Mouse (Mus musculus): ENCODE measurements at regions not wholly inside any gene's neighbourhood (a gene's known extent, or its start where the extent isn't known, plus 50 kb on each side); places are given as distances from the start of the nearest gene placed in this dataset.

GRCm38 (mm10) chr2:116444163-116444562 lies 378.5 kb upstream of the Meis2 start:
- Histone ChIP-seq H3K27ac (ENCODE audit: low read depth, low read length) (no peak overlapping the region), H3K4me3 (ENCODE audit: low read depth, low read length) (no peak overlapping the region), H3K9ac (ENCODE audit: low read depth, low read length) (no peak overlapping the region), H3K36me3 (ENCODE audit: control insufficient read depth, insufficient read depth, low read length) (no peaks in the 10 kb centered on the region), H3K9me3 (ENCODE audit: control insufficient read depth, low read length) (no peaks in the 10 kb centered on the region), H3K4me2 (no peak overlapping the region), H3K4me1 (replicated peaks; ENCODE audit: control insufficient read depth, insufficient read depth, low read length) (no peaks in the 10 kb centered on the region), H3K27me3 (replicated peaks; ENCODE audit: control insufficient read depth, insufficient read depth, low read length) (no peaks in the 10 kb centered on the region)
- ATAC-seq (replicated peaks; ENCODE audit: low FRiP score) (no peak), DNase-seq (ENCODE audit: low spot score) (no peak)

GRCm38 (mm10) chr2:116440252-116440651 lies 374.6 kb upstream of the Meis2 start:
- no peaks in the 10 kb centered on the region for H3K4me1 ChIP-seq (replicated peaks; ENCODE audit: control insufficient read depth, insufficient read depth, low read length)
- H3K9ac ChIP-seq (ENCODE audit: low read depth, low read length): no peak overlapping the region
- no peak overlapping the region for H3K4me3 ChIP-seq (ENCODE audit: low read depth, low read length)
- ATAC-seq (replicated peaks; ENCODE audit: low FRiP score): no peak
- H3K27me3 ChIP-seq (replicated peaks; ENCODE audit: control insufficient read depth, insufficient read depth, low read length): no peaks in the 10 kb centered on the region
- no peak for DNase-seq (ENCODE audit: low spot score)
- no peak overlapping the region for H3K27ac ChIP-seq (ENCODE audit: low read depth, low read length)
- H3K9me3 ChIP-seq (ENCODE audit: control insufficient read depth, low read length): no peaks in the 10 kb centered on the region
- no peak overlapping the region for H3K4me2 ChIP-seq
- WGBS: 65% methylated on average over 2 of the region's 2 CpGs
- no peaks in the 10 kb centered on the region for H3K36me3 ChIP-seq (ENCODE audit: control insufficient read depth, insufficient read depth, low read length)

DNA sequence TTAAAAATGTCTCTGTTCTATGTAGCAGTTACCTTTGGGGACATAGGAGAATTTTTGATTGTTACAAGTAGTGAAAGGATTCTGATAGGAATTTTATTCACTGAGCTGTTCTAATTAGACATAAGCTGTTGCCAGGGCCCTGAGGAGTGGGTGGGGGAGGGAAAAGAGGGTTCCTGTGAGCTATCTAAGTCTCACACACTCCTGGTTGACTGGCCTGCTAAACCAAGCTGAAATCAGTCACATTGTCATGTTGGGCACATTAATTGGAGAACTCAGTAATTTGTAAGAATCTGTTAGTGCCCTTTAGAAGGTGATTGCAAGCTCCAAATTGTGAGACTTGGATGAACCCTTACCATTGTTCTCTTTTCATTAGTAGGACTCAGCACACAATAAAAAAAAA lies 367.8 kb upstream of the Meis2 start:
- no peak overlapping the region for H3K4me2 ChIP-seq
- no peak overlapping the region for H3K4me3 ChIP-seq (ENCODE audit: low read depth, low read length)
- H3K27me3 ChIP-seq (replicated peaks; ENCODE audit: control insufficient read depth, insufficient read depth, low read length): no peaks in the 10 kb centered on the region
- no peaks in the 10 kb centered on the region for H3K4me1 ChIP-seq (replicated peaks; ENCODE audit: control insufficient read depth, insufficient read depth, low read length)
- DNase-seq (ENCODE audit: low spot score) (no peak), ATAC-seq (replicated peaks; ENCODE audit: low FRiP score) (no peak)
- no peaks in the 10 kb centered on the region for H3K36me3 ChIP-seq (ENCODE audit: control insufficient read depth, insufficient read depth, low read length)
- no peak overlapping the region for H3K9ac ChIP-seq (ENCODE audit: low read depth, low read length)
- no peak overlapping the region for H3K27ac ChIP-seq (ENCODE audit: low read depth, low read length)
- no peaks in the 10 kb centered on the region for H3K9me3 ChIP-seq (ENCODE audit: control insufficient read depth, low read length)

GRCm38 (mm10) chr2:116424131-116424530 lies 358.5 kb upstream of the Meis2 start:
- 82% methylated on average over 8 of the region's 8 CpGs for WGBS
- H3K27ac ChIP-seq (ENCODE audit: low read depth, low read length): no peak overlapping the region
- ATAC-seq (replicated peaks; ENCODE audit: low FRiP score): no peak

DNA sequence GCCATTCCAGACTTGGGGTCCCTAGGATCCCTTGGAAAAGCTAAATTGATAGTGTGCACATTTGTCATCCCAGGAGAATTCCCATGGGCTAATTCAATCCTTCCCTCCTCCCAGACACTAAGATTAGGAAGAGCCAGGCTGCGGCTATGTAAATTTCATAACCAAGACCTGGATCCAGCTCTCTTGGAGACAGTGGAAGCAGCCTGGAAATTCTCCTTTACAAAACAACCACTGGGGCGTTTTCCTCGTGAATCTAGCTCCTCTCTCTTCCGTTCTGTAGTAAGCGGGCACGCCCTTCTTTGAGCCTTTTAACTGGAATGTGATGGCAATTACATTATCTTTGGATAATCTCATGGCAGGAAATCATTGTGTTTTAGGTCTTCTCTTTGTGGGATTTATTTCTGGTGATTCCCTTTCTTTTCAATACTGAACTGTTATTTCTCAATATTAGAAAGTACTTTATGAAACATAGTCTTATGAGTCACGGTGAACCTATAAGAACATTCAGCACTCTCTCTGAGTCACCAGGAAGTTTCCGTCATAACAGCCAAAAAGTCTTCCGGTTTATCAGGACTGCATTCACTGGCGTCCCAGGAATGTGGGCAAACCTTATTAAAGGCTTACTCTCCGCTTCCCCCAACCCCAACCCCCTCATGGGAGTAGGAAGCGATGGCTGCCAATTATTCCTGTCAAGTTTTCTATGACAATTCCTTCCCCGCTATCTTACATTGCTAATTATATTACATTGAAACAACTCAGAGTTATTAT lies 352.0 kb upstream of the Meis2 start:
- ATAC-seq (replicated peaks; ENCODE audit: low FRiP score): no peak
- WGBS: 66% methylated on average over 13 of the region's 13 CpGs
- no peaks in the 10 kb centered on the region for H3K4me1 ChIP-seq (replicated peaks; ENCODE audit: control insufficient read depth, insufficient read depth, low read length)
- H3K4me2 ChIP-seq: no peak overlapping the region
- H3K4me3 ChIP-seq (ENCODE audit: low read depth, low read length): no peak overlapping the region
- no peaks in the 10 kb centered on the region for H3K27me3 ChIP-seq (replicated peaks; ENCODE audit: control insufficient read depth, insufficient read depth, low read length)
- no peaks in the 10 kb centered on the region for H3K36me3 ChIP-seq (ENCODE audit: control insufficient read depth, insufficient read depth, low read length)
- no peak overlapping the region for H3K27ac ChIP-seq (ENCODE audit: low read depth, low read length)
- H3K9me3 ChIP-seq (ENCODE audit: control insufficient read depth, low read length): no peaks in the 10 kb centered on the region
- H3K9ac ChIP-seq (ENCODE audit: low read depth, low read length): no peak overlapping the region
- DNase-seq (ENCODE audit: low spot score): no peak

More at GRCm38 (mm10) chr2:116424131-116424530, 358.5 kb upstream of the Meis2 start:
- no peaks in the 10 kb centered on the region for H3K36me3 ChIP-seq (ENCODE audit: control insufficient read depth, insufficient read depth, low read length)
- H3K4me2 ChIP-seq: no peak overlapping the region
- H3K9ac ChIP-seq (ENCODE audit: low read depth, low read length): no peak overlapping the region
- DNase-seq (ENCODE audit: low spot score): no peak
- no peaks in the 10 kb centered on the region for H3K9me3 ChIP-seq (ENCODE audit: control insufficient read depth, low read length)
- H3K4me1 ChIP-seq (replicated peaks; ENCODE audit: control insufficient read depth, insufficient read depth, low read length): no peaks in the 10 kb centered on the region
- no peaks in the 10 kb centered on the region for H3K27me3 ChIP-seq (replicated peaks; ENCODE audit: control insufficient read depth, insufficient read depth, low read length)
- no peak overlapping the region for H3K4me3 ChIP-seq (ENCODE audit: low read depth, low read length)

DNA sequence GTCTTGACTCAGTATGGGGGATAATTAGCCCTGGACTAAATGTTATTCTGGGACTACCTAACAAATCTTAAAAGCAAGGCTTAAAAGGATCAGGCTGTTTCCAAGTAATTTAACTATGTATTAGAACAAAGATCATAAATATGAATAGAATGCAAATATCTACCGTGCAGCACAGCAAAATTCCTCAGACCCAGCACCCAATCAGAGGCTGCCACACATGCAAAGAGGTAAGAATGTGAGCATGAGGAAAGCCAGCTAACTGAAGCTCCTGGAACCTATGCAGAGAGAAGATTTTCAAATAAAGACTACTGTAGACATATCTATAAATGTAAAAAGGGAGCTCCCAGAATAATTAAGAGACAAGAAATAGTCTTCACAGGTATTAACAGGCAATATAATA lies 350.1 kb upstream of the Meis2 start:
- WGBS: 76% methylated on average over 1 of the region's 1 CpGs
- Histone ChIP-seq H3K4me1 (replicated peaks; ENCODE audit: control insufficient read depth, insufficient read depth, low read length) (no peaks in the 10 kb centered on the region), H3K36me3 (ENCODE audit: control insufficient read depth, insufficient read depth, low read length) (no peaks in the 10 kb centered on the region), H3K4me2 (no peak overlapping the region), H3K27me3 (replicated peaks; ENCODE audit: control insufficient read depth, insufficient read depth, low read length) (no peaks in the 10 kb centered on the region), H3K27ac (ENCODE audit: low read depth, low read length) (no peak overlapping the region), H3K9me3 (ENCODE audit: control insufficient read depth, low read length) (no peaks in the 10 kb centered on the region), H3K4me3 (ENCODE audit: low read depth, low read length) (no peak overlapping the region), H3K9ac (ENCODE audit: low read depth, low read length) (no peak overlapping the region)
- no peak for ATAC-seq (replicated peaks; ENCODE audit: low FRiP score)
- DNase-seq (ENCODE audit: low spot score): no peak

GRCm38 (mm10) chr2:116402113-116402512 lies 336.5 kb upstream of the Meis2 start:
- no peak overlapping the region for H3K27ac ChIP-seq (ENCODE audit: low read depth, low read length)
- WGBS: 63% methylated on average over 1 of the region's 1 CpGs
- H3K9ac ChIP-seq (ENCODE audit: low read depth, low read length): no peak overlapping the region
- no peaks in the 10 kb centered on the region for H3K4me1 ChIP-seq (replicated peaks; ENCODE audit: control insufficient read depth, insufficient read depth, low read length)
- DNase-seq (ENCODE audit: low spot score) (no peak), ATAC-seq (replicated peaks; ENCODE audit: low FRiP score) (no peak)
- no peaks in the 10 kb centered on the region for H3K27me3 ChIP-seq (replicated peaks; ENCODE audit: control insufficient read depth, insufficient read depth, low read length)
- H3K4me3 ChIP-seq (ENCODE audit: low read depth, low read length): no peak overlapping the region
- H3K4me2 ChIP-seq: no peak overlapping the region
- no peaks in the 10 kb centered on the region for H3K9me3 ChIP-seq (ENCODE audit: control insufficient read depth, low read length)
- H3K36me3 ChIP-seq (ENCODE audit: control insufficient read depth, insufficient read depth, low read length): no peaks in the 10 kb centered on the region

GRCm38 (mm10) chr2:116399966-116400365 lies 334.3 kb upstream of the Meis2 start:
- DNase-seq (ENCODE audit: low spot score) (no peak), ATAC-seq (replicated peaks; ENCODE audit: low FRiP score) (no peak)
- H3K9me3 ChIP-seq (ENCODE audit: control insufficient read depth, low read length): no peaks in the 10 kb centered on the region
- no peaks in the 10 kb centered on the region for H3K27me3 ChIP-seq (replicated peaks; ENCODE audit: control insufficient read depth, insufficient read depth, low read length)
- H3K27ac ChIP-seq (ENCODE audit: low read depth, low read length): no peak overlapping the region
- no peak overlapping the region for H3K9ac ChIP-seq (ENCODE audit: low read depth, low read length)
- H3K4me1 ChIP-seq (replicated peaks; ENCODE audit: control insufficient read depth, insufficient read depth, low read length): no peaks in the 10 kb centered on the region
- no peaks in the 10 kb centered on the region for H3K36me3 ChIP-seq (ENCODE audit: control insufficient read depth, insufficient read depth, low read length)
- WGBS: 58% methylated on average over 1 of the region's 1 CpGs
- no peak overlapping the region for H3K4me2 ChIP-seq
- no peak overlapping the region for H3K4me3 ChIP-seq (ENCODE audit: low read depth, low read length)

DNA sequence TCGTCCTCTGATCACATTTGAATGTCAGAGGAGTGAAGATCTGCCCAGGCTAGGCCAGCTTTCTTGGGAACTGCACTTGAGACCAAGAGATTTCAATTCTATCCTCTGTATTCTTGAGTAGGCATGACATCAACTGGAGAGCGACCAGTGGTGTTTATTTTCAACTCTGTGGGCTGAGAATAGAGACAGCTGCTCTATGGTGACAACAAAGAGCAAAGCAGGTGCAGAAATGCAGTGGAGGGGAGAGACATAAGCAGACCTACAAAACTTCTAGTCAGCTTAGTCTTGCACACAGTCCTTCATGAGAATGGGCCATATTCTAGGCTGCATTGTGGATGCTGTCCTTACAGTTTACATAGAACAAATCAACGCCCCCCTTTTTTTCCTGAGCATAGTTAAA lies 303.2 kb upstream of the Meis2 start:
- Histone ChIP-seq H3K27ac (ENCODE audit: low read depth, low read length) (no peak overlapping the region), H3K27me3 (replicated peaks; ENCODE audit: control insufficient read depth, insufficient read depth, low read length) (no peaks in the 10 kb centered on the region), H3K36me3 (ENCODE audit: control insufficient read depth, insufficient read depth, low read length) (no peaks in the 10 kb centered on the region), H3K9ac (ENCODE audit: low read depth, low read length) (no peak overlapping the region), H3K4me2 (no peak overlapping the region), H3K4me3 (ENCODE audit: low read depth, low read length) (no peak overlapping the region), H3K4me1 (replicated peaks; ENCODE audit: control insufficient read depth, insufficient read depth, low read length) (no peaks in the 10 kb centered on the region), H3K9me3 (ENCODE audit: control insufficient read depth, low read length) (no peaks in the 10 kb centered on the region)
- DNase-seq (ENCODE audit: low spot score) (no peak), ATAC-seq (replicated peaks; ENCODE audit: low FRiP score) (no peak)
- WGBS: 80% methylated on average over 3 of the region's 3 CpGs
